Mouse (Mus musculus) megakaryocyte progenitor cell, adult 5-6 weeks (primary cell): Measurements from ENCODE around the gene Usp43. TPM values are rescaled to one million over a fixed set of nuclear protein-coding genes. Genes with fewer than 3 reads are reported as not detected.

Experiments used
- ATAC-seq: replicated peaks from 2 replicates; pipeline ENCODE4 v1.8.0; 2016; ENCODE audit warnings: mild to moderate bottlenecking, moderate TSS enrichment, inconsistent platforms; ENCODE audit not compliant: poor library complexity
- total RNA-seq, 2 experiments: library from RNA; stranded (forward) in 1 of 2; stranded (reverse) in 1 of 2; fragments of 157-497, 149-512 nt in 1 of 2; fragments of 200-1000 nt in 1 of 2; gene quantifications; 2 replicates each; pipeline versions ENCODE4 v1.2.3 to v1.2.4; 2015 to 2017

Usp43 gene
- total RNA-seq, 2 experiments from 2014 or later = not detected

DNA sequence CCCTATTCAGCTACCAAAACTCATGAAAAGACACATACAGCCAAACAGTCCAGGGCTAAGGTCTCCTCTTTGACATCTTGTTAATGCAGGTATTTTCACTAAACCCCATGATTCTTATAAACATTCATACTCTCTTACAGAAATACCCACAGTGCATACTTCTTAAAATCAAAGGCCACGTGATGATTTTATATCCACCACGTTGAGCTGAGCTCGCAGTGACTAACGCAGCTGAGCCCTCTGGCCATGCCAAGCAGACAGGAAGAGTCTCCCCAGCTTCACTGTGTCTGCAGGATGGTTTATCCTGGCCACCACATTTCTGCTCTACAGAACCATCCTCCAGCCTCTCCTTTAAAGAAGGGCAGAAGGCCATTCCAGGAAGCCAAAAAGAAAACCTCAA lies 18.2 kb downstream of the Usp43 start:
- ATAC-seq = no peak

DNA sequence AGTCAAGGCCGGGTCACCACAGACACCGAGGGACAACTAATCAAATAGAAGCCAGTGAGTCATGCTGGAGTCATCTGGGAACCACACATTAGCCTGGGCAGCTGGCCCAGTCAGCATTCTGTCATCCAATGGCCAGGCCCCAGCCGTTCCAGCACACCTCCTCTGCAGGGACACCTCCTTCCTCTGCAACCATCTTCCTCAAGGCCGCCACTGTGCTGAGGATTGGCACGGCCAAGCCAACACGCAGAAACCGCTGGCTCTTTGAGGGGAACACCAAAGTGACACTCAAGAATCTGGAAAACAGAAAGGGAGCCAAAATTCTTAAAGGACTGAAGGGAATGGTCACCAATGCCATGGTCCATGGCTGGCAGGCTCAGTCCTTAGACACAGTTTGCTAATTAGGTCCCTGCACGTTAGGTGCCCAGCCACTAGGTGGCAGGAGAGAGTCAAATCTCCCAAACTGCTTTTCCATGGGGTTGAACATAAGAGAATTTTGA lies 24.8 kb downstream of the Usp43 start:
- ATAC-seq = peak; percentile 83

DNA sequence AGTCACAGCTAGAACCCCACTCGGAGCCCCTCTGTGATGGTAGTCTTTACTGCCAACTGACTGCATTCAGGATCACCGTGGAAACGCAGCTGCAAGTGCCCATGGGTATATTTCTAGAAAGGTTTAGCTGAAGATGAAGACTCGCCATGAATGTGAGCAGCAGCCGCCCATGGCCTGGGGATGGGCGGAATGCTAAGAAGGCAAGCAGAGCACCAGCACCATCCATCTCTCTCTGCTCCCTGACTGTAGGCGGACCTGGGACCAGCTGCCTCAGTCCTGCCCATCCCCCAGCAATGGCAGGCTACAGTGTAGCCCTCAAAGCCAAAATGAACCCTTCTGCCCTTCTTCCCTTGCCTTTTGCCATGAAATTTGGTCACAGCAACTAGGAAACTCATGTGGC lies 26.3 kb downstream of the Usp43 start:
- no peak for ATAC-seq

DNA sequence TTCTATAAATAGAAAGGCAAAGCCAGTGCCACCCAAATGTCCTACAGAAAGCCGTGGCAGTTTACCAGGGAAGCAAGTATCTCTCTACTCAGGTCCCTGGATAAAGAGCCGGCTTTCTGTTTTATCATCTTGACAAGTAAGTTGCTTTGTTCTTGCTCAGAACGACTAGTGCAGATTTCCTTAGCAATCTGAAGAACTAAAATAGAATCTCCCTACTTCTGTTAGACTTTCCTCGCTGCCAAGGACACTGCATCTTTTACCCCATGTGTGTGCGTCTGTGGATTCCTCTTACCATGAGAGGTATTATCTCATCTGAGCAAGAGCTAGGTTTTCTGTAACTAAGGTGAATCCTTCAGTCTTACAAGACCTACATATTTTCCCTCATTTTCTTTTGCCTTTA lies 33.4 kb downstream of the Usp43 start:
- ATAC-seq = no peak

GRCm38 (mm10) chr11:67885921-67886320 lies 36.0 kb downstream of the Usp43 start:
- ATAC-seq = no peak

- no peak for ATAC-seq
Measured at GRCm38 (mm10) chr11:67865521-67866197, 56.3 kb downstream of the Usp43 start.

DNA sequence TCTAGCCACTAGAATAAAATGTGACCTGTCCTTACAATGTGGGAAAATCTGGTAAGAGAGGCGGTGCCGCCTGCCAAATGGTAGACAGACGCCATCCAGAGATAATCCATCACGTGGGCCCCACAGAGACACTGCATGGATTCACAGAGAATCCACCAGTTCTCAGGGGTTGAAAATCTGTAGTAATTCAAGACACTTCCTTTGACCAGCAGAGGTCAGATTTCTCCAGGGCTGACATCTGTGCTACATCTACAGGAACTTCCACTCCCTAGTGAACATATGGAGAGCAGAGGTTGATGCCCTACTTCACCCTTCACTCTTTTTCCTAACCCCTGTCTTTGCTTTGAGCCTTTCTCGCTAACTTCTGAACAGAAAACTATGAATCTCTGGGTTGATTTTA lies 56.9 kb downstream of the Usp43 start:
- ATAC-seq = no peak

GRCm38 (mm10) chr11:67861399-67861838 lies 60.5 kb downstream of the Usp43 start:
- no peak for ATAC-seq

DNA sequence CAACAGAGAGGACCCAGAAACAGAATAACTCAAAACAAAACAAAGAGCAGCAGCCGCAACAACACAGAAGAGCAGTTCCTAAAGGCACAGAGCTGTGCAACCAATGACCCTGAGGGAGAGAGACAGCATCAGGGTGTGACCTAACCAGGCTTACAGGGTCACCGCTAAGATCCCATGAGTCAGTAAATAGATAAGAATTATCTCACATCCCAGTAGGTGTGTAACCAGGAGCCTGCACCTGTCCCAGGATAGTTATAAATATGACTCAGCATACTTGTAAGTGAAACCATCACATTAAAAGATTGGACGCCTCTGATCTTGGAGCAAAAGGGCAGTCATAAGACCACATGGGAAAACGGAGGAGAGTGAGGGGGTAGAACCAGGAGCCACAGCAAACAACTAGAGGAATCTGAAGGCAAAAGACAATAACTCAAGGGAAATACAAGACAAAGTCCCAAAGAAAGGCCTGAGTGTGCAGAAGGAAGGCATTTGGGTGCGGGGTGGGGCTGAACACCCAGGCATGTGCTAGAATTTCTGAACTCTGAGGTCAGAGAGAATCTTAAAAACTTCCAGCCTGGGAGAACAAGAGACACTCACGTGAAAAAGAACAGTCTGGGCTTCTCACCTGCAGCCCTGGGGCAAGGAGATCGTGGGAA lies 61.1 kb downstream of the Usp43 start:
- ATAC-seq = no peak

DNA sequence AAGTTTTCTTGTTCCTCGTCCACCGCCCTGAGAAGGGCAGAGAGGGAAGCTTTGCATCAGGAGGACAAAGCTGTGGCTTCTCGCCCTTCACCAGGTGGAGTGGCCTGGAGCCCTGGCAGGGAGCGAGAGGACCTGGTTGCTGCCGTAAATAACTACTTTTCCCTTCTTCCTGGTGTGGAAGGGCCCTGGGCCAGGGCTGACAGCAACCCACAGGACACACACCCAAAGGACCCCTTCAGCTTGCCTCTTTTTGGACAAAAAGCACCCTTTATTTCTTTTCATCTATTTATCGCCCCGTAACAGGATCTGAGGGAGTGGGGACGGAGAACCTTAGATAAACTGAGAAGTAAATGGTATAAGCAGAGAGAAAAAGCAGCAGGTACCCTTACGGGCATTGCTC lies 63.4 kb downstream of the Usp43 start:
- no peak for ATAC-seq

DNA sequence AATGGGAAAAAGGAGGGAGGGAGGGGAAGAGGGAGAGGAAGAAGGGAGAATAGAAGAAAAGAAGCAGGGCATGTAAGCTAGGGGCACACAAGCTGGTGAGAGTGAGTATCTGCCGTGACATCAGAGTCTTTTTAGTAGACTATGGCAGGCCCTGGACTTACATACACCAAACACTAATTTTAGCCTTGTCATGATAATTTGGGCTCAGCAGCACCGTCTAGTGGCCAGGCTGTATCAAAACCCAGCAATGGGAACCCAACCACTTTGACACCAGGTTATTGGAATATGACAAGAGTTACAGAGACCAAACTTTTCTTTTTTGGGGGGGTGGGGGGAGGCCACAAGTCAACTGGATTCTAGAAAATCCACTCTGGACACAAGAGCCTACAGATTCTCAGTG lies 66.9 kb downstream of the Usp43 start:
- peak; percentile 80 for ATAC-seq

DNA sequence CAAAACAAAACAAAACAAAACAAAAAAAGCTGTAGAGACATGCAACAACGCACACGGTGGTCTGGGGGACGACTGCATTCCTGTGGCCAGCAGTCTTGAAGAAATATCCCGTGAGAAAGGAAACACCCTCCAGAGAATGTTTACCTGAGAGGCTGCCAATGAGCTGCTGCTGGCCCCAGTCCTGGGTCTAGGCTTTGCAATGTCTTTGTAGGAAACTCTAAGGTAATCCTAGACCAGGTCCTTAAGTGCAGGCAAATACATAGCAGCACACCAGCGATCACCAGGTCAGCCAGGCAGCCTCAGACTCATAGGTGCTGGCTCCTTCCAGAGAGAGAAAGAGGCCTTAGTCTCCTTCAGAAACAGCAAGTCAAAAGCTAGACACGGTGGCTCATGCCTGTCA lies 68.0 kb downstream of the Usp43 start:
- no peak for ATAC-seq

- no peak for ATAC-seq
Measured at GRCm38 (mm10) chr11:67851770-67852169, 70.2 kb downstream of the Usp43 start.

DNA sequence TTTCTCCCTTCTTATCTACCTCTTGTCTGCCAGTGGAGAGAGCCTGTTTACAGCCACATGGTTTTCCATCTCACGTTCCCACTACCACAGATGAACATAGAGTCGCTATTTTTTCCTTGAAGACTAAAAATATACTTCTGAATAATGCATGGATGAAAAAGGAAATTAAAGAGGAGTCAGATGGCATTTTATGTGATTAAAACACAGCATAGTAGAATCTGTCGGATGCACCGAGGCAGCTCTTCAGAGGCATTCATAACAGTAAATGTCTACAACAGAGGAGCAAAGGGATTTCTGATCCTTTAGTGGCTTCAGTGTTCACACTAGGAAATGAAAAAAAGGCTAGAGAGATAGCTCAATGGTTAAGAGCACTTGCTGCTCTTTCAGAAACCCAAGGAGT lies 76.8 kb downstream of the Usp43 start:
- no peak for ATAC-seq

DNA sequence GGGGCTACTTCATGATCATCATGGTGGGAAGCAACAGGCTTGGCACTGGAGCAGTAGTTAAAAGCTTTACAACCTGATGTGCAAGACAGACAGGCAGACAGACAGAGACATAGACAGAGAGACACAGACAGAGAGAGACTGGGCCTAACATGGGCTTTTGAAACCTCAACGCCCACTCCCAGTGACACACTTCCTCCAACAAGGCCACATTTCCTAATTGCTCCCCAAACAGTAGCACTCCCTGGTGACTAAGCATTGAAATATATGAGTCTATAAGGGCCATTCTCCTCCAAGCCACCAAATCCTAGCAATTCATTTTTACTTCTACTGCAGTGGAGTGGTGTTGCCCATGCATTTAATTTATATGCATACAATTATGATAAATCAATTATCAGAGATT lies 82.1 kb downstream of the Usp43 start:
- ATAC-seq = peak; percentile 37; the same call in 1 of the 2 replicates

DNA sequence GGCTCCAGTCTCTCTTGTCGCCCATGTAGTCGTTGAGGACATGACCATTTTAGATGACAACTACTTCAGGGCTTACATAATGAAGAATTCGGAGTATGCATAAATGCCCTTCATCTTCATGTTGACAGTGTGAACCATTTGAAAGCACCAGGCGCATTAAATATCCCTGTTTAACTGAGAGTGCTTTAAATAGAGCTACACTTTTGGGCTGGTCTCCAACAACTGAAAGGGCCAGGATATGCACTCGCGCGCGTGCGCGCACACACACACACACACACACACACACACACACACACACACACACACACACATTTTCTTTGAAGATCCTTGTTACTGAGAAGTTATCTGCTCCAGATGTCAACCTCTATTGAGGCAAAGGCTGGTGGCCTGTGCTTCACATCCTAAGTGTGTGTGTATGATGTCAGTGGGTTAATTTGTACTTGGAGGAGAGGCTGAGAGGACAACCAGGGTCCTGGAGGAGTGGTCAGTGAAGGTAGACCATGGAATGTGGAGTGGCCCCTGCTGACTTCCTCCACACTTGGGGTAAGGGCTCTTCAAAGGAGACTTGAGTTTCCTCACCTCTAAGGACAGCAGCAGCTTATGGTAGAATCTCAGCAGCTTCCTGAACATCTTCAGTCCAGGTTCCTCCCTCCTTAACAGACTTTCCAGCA lies 86.4 kb downstream of the Usp43 start:
- ATAC-seq = no peak

GRCm38 (mm10) chr11:67831820-67832219 lies 90.1 kb downstream of the Usp43 start:
- no peak for ATAC-seq

- peak; percentile 31; the same call in 1 of the 2 replicates for ATAC-seq
Measured at GRCm38 (mm10) chr11:67829530-67829929, 92.4 kb downstream of the Usp43 start.

- ATAC-seq = peak; percentile 34
Measured at GRCm38 (mm10) chr11:67828360-67829059, 93.4 kb downstream of the Usp43 start.

DNA sequence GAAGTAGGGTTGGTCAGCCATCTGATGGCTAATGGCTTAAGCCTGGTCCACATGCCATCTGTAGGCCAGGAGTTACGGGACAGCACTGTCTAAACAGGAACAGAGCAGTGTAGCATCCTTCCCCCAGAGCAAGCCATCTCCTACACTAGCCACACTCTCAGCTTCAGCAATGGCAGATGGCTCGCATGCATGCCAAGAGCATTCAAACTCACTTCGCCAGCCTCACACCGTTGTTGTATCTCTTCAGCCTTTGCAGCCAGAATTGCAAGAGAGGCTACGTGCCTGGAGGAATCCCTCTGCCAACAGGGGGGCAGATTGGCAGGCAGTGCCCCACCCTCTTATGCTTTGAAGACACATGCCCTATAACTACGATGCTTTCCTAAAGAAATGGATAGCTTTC lies 100.4 kb downstream of the Usp43 start:
- no peak for ATAC-seq

GRCm38 (mm10) chr11:67820221-67820620 lies 101.7 kb downstream of the Usp43 start:
- ATAC-seq = peak; percentile 80
